Mouse (Mus musculus) spleen, postnatal 4 days (tissue): ENCODE data around the gene Ccdc27.

ENCODE experiments used
- DNase-seq, 2 experiments: peaks; one replicate each; pipeline ENCODE4 v3.0.0; 2022; ENCODE audit warnings: low spot score in 2 of 2

The Ccdc27 gene

DNA sequence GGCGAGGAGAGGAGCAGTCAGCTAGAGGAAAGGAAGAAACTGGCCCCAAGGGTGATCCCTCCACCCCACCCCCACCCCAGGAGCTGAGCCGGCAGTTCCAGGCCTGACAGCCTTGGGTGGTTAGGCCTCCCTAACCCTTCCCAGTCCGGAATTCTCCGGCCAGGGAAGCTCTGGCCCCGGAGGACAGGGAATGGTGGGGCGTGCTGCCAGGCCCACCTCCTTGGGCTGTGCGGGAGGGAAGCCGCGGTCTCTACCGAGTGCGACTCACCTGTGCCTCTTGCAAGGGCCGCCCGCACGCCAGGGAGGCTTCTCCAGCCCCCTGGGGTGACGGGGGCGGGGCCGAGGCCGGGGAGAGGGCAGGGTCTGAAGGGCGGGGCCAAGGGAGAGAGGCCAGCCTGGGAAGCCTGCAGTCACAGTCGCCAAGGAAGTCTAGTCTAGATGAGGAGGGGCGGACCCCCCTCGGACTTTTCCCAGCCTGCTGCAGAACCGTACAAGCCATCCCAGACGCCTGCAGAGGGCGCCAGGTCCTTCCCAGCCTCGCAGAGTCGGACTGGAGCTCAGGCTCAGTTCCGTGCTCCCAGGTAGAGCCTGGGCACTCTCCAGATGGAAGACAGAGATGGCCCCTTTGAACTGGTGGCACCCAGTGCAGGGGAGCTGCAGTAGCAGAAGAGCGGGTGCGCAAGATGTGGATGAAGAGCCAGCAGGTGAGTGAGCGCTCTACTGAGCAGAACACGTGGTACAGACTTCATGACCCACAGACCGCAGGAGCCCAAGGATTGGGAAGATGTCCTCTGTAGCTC lies 16.6 kb downstream of the Ccdc27 start, which contains the start of gene Smim1:
Gene Smim1 (minus strand): TSS at position 590 of the 800 bp plus-strand sequence.
- peak; percentile 76 to 84 for DNase-seq

DNA sequence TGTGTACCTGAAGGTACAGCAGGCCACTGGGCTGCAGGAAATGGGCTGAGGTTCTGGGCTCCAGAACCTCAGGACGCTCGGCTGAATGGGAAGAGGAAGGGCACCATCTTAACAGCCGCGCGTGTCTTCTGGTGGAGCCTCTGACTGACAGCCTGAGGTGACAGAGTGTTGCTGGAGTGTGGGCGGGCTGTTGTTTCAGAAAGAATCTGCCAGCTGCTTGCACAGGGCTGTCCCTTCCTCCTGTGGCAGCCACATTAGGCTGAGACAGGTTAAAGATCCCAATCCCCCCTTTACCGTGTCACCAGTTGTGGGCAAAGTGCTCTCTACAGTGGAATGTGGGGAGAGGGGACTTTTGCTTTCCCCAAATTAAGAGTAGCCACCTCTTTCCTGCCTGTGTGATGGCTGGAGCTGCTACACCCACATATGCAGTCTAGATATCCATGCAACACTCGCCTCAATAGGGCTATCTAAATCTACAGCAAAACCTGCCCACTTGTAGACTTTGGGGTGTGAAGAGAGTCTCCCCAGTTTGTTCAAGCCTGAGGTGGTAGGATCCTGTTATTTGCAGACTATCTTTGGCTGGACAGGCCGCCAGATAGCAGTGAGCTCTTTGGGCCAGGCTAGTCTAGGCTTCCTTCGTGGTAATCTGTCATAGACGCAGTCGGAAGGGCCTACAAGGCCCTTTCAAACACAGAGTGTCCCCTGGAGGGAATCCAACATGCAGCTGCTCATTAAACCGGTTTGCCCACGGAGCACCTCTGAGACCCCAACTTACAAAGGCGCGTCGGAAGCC lies 17.6 kb downstream of the Ccdc27 start:
- DNase-seq = peak in 1 of 2 experiments; percentile 40

DNA sequence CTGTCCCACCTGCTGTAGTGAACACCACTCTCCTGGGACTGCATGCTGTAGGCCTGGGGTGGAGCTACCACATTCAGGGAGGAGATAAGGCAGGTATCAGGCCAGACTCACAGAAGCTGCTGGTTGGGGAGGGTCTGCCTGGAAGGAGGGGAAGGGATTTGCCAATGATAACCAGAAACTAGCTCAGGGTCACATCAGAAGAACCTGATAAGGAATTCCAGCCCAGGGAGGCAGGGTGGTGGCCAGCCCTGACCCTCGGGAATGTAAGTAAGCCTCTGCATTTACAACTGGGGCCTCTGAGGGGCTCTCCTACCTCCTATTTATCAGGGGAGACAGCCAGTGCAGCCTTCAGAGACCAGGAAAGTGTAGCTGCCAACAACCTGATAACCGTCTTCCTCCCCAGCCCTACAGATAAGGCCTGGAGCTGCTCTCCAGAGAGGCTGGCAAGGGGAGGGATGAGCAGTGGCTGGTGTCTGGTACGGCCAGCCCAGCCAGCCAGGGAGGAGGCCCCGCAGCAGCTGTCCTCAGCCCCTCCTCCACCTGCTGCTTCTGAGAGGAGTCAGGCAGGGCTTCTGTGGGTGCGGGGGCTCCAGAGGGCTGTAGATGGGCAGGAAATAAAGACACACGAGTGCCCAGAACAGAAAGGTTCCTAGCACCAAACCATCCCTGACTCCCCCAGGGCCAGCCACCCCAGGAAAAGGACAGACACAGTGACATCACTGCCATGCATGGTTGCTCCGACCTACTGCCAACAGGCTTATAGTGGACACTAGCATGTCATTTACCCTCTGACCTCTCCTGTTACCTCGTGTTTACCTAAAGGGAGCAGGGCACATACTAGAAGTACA lies 18.5 kb downstream of the Ccdc27 start:
- peak; percentile 75 to 80 for DNase-seq

DNA sequence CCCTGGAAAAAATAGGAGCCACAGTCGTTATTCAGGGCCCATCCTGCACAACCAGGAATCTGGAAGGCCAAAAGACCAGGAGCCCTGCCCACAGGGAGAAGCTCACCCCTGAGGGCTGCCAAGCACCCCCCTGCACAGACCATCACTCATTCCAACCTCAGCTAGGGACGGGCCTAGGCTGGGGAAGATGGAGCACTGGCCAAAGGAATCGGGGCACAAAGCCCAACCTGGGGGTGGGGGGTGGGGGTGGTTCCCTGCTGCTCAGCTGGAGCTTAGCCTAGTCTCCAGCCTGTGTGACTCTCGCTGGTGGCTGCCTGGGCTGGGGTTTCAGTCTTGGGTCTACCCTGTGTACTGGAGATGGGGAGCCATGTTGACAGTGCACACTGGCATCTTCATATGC lies 19.6 kb downstream of the Ccdc27 start:
- no peak for DNase-seq

DNA sequence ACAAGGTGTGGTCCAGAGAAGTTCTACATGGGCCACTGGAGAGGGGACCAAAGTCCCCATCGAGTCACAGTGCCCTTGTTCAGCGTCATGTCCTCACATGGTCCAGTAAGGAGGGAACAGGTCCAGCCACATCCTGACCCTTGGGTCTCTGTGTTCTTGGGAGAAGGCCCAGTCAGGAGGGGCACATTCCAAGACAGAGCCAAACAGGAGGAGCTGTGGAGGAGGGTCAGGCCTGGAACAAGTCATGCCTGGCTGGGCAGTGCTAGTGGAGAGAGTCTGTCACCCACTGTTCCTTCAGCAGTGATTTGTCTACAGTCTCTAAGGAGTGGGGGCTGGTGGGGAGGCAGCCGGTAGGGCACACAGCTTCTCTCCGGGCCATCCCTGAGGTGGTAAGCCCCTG lies 20.1 kb downstream of the Ccdc27 start:
- DNase-seq = no peak

DNA sequence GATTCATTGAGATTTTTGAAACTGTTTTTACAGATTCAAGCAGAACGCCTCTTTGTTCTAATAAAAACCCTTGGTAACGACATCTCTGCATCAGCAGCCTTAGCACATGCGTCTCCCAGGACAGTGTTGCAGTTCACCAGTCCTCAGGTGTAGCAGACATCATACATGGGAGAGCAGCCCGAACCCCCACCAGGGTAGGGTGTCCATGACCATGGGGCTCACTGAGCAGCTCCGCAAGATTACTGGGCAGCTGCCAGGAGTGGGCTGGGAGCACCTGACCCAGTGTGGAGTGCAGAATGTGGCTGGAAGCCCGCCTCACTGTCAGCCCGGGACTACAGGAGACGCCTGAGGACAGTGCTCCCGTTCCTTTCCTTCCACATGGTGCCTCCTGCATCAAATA lies 21.0 kb downstream of the Ccdc27 start:
- DNase-seq = no peak

DNA sequence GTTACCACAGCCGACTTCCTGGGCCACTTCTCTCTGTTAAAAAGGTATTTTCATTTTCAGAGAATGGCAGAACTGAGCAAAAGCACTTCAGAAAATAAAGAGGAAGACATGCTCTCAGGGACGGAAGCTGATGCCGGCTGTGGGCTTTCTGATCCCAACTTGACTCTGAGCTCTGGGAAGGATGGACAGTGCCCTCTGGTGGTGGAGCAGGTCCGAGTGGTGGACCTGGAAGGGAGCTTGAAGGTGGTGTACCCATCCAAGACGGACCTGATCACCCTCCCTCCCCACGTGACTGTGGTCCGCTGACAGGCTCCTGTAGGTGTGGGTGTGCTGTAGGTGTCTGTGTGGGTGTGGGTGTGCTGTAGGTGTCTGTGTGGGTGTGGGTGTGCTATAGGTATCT lies 22.9 kb downstream of the Ccdc27 start:
- peak; percentile 64 to 82 for DNase-seq

DNA sequence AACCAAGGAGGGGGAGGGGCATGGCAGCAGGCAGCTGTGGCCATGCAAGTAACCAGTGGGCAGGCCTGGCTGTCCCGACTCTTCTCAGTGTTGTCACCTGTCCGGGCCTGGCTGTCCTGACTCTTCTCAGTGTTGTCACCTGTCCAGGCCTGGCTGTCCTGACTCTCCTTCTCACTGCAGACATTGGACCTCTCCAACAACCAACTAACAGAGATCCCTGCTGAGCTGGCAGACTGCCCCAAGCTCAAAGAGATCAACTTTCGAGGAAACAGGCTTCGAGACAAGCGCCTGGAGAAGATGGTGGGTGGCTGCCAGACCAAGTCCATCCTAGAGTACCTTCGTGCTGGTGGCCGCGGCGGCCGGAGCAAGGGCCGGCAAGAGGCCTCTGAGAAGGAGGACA lies 27.0 kb downstream of the Ccdc27 start:
- no peak for DNase-seq

DNA sequence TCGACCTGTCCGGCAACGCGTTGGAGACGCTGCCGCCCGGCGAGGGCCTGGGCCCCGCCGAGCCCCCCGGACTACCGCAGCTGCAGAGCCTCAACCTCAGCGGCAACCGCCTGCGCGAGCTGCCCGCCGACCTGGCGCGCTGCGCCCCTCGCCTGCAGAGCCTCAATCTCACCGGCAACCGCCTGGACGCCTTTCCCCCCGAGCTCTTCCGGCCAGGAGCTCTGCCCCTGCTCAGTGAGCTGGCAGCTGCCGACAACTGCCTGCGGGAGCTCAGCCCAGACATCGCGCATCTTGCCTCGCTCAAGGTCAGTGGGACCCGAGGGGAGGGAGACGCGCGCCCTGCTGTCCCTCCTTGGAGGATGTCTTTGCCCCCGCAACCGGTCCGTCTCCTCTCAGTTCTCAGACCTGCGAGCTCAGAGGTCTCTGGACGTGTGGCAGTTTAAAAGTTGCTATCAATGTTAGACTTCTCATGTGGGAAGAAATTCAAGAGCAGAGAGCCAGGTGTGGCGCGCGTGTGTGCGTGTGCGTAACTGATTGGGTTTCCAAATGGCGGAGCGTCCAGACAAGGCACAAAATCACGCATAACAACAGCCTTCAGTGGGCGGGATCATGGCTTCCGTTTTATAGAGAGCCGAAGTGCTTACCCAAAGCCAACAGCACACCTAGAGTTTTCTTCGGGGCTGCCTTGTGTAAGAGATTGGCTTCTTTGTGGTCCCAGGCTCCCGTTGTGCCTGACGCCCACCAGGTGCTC lies 30.2 kb downstream of the Ccdc27 start:
- peak; percentile 25 to 72 for DNase-seq

DNA sequence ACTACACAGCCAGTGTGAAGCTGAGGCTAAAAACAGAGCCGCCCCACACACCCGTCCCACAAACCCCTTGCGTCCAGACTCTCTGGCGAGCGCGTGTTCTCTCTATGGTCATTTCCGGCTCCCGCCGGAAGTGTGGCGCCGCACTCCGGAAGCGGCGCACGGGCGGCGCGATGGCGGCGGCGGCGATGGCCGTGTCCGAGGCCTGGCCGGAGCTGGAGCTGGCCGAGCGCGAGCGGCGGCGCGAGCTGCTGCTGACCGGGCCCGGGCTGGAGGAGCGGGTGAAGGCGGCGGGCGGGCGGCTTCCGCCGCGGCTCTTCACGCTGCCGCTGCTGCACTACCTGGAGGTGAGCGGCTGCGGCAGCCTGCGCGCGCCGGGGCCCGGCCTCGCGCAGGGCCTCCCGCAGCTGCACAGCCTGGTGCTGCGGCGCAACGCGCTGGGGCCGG lies 30.8 kb downstream of the Ccdc27 start, which contains the start of gene Lrrc47:
Gene Lrrc47 (plus strand): TSS at position 86 of the 444 bp plus-strand sequence.
- DNase-seq = peak; percentile 80 to 88

DNA sequence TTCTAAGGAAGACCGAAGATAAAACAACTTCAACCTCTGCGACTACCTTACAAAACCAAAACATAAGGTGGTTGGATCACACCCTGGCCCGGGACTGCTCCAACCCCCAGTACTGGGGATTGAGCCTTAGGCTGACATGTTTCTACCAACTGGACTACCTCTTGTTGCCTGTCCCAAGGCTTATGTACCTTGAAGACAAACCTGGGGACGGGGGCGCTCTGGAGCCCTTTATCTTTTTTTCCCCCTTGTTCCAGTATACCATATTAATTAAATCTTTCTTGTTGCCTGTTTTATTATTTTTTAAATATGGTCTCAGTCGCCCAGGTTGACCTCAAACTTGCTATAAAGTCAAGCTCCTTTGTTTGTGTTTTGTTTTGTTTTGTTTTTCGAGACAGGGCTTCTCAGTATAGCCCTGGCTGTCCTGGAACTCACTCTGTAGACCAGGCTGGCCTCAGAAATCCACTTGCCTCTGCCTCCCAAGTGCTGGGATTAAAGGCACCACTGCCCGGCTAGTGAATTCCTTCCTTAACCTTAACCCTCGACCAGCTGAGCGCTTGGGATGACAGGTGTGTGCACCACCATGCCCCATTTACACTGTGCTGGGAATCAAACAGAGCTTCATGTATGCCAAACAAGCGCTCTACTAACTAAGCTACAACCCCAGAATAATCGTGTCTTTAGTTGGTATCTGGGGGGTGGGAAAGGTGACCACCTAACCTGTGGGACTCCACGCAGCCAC lies 31.4 kb downstream of the Ccdc27 start:
- no peak for DNase-seq

DNA sequence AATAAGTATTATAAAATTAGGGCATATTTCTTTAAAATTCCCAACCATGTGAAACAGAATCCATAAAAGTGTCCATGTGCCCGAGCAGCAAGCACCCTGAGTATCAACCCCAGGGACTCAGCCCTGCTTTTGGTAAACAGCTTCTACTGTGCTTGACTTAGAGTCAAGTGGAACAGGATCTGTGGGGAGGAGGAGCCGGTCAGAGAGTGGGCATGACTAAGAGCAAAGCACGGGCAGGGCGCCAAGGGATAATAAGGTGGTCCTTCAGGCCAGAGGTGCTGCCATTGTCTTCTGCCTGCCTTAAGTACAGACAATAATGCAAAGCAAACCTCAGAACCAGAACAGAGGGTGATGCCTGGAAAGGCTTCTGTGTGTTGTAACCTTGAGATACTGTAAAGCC lies 34.7 kb downstream of the Ccdc27 start:
- DNase-seq = no peak

DNA sequence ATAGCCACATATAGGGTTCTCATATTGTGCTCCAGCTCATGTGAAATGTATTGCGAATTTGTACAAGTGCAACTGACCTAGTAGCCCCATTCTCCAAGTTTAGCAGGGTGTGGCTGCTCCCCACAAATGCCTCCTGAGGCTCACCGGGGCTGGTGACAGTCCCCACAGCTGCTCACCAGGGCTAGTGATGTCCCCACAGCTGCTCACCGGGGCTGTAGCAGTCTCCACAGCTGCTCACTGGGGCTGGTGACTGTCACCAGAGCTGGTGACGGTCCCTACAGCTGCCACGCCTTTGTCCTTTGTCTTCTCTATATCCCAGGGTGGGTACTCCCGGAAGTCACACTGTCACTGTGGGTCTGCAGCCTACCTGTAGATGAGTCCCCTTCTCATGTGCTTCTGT lies 36.2 kb downstream of the Ccdc27 start:
- no peak for DNase-seq

DNA sequence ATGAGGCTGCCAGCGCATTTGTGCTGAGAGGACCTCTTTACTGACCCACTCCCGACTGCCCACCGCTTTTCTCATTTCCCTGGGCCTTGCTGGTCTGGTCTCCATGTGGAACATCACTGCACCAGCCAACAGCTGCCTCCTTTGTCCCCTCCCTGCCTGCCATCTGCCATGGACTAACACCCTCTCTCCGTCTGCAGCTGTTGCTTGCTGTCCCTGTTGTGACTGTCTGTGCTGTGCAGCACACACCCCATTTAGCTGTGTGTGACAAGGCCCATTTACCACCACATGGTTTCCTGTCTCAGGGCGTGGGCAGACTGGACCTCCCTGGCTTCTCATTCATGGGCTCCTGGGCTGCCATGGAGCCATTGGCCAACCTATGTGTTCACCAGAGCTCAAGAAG lies 37.0 kb downstream of the Ccdc27 start:
- DNase-seq = no peak

DNA sequence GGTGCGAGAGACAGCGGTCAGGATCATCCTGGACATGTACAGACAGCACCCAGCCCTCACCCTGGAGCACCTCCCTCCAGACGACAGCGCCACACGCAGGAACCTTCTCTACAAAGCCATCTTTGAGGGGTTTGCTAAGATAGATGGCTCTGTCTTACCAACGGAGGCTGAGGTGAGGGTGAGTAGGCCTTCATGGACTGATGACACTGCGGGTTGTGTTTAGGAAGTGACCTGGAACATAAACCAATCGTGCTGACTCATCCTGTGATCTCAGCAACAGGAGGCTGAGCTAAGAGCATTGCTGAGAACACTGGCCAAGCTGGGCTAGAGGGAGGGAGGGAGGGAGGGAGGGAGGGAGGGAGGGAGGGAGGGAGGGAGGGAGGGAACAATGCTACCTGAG lies 49.0 kb downstream of the Ccdc27 start:
- no peak for DNase-seq

DNA sequence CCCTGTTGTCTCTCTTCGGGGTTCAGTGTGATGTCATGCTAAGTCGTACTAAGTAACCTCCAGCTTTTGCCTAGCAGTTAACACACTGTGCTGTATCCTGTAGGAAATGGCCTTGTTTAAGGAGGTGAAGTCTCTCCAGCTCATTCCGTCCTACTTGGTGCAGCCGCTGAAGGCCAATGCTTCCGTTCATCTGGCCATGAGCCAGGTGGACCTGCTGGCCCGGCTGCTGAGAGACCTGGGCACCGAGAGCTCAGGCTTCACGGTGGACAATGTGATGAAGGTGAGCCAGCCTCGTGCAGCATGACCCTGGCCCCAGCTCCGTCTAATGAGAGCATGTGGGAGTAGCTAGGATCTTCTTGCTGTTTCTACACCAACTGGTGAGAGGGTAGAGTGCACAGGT lies 49.8 kb downstream of the Ccdc27 start:
- DNase-seq = no peak

DNA sequence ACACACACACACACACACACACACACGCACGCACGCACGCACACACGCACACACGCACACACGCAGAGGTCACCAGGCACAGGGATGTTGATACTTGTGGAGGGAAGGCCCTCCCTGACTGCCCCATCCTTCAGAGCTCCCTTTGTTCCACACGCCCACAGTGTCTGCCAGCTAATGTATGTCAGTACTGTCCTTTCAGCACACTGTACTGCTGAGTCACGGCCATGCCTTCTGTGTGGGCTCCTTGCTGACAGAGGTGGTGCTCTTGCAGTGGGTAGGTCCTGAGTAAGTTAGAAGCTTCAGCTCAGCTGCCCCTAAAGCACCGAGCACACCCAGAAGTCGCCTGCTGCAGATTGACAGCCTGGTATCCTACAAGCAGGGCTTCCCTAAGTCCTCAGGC lies 62.0 kb downstream of the Ccdc27 start:
- DNase-seq = no peak

DNA sequence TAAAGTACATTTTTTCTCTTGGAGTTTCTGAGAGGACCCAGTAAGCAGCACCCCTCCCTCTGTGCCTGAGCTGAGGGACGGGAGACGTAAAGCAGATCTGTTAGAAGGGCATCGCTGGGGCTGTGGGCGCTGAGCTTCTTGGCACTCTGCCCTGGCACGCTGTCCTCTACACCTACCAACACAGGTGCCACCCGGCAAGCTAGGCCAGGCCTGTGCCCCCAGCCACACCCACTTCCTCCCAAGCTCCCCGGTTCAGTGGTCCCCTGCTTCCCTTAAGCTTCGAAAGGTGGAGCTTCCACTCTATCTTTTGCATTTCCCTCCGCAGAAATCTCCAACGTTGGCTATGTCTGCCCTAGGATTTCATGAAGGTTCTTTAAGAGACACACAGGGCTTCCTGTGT lies 63.2 kb downstream of the Ccdc27 start:
- DNase-seq = peak in 1 of 2 experiments; percentile 31
